Mouse (Mus musculus) cerebral cortex, adult 2 months (tissue): ENCODE measurements around the gene Tlr6.

ENCODE experiments used
- WGBS: fragments of 180-500 bp; shearing (Covaris S2); methylation state at CpG from one replicate; pipeline ENCODE4 v1.1.7; 2018; 5-methylcytosine and 5-hydroxymethylcytosine counted together

Tlr6 gene

DNA sequence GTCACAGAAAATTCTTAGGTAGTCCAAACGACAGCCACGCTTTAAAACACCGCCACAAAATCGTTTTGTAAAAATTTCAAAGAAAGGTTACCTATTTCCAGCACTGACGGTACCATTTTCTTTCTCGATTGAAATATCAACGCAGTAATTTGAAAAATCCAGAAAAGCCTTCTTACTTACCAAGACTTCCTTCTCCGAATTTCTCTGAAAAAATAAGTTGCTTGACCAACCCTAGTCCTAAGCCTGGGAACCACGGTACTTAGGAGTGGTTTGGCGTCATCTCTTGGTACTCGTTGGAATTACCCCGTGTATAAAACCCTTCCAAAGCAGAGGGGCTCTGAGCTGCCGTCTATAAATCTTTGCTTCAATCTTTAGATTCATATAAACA is at the start of gene Tlr6:
Gene Tlr6 (minus strand): TSS at position 255 of the 388 bp plus-strand sequence.
- 76% methylated on average over 13 of the region's 13 CpGs for WGBS

DNA sequence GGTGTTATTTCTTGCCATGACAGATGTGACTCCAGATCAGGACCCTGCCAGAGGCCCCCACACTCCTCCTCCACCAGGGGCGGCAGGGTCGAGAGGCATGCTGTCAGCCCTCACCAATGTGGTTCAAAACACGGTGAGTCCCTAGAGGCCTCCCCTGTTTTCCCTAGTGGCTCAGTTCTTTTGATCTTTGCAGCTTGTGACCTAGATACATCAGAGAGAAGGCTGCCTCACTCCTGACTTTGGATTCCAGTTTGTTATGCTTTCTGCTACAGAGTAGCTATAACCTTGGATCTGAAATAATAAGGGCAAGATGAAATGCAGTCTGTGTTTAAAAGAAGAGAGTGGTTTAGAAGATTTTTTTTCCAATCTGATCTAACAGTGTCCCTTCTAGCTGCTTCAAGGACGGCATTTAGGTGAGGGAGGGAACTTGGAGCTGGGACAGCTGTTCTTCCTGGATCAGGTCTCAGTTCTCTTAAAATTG is 46.2 kb upstream of the Tlr6 start:
- WGBS, result 26% methylated on average over 4 of the region's 4 CpGs

DNA sequence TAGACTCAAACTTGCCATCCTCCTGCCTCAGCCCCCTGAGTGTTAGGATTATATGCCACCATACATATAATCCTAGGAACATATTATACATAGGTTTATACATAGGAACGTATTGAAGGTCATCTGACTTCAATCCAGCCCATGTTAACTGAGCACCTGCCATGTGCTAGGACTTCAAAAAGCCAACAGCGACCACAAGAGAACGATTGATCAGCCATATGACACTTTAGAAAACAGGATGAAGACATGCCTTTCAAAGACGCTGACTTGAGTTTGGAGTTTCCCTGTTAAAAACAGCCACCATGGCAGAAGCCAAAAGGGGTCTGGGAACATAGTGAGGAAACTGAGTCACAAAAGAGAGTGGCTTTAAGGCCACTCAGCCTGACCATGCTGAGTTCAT is 45.4 kb upstream of the Tlr6 start:
- WGBS, result 90% methylated on average over 4 of the region's 4 CpGs

- WGBS, result 72% methylated on average over 7 of the region's 7 CpGs
Measured at GRCm38 (mm10) chr5:65003946-65004535, 44.1 kb upstream of the Tlr6 start.

GRCm38 (mm10) chr5:65002940-65003824 is 43.3 kb upstream of the Tlr6 start:
- whole genome bisulfite sequencing, result 39% methylated on average over 10 of the region's 10 CpGs

DNA sequence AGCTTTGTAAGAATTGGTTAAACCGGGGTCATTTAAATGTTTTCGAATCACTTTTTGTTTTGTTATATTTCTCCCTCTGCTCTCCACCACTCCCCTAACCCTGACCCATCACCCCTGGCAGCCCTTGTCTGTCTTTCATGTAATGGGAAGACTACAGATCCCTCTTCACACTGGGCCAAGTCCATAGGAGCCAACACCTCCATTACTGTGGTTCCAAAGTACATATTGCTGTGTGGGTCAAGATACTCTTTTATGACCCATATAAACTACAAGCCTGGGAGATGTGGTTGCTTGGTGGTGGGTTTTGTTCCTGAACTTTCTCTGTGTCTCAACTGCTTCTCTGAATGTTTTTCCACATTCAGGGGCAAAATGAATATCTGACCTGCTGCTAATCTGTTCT is 35.5 kb upstream of the Tlr6 start:
- 100% methylated on average over 2 of the region's 2 CpGs for WGBS

- WGBS, result 41% methylated on average over 8 of the region's 8 CpGs
Measured at GRCm38 (mm10) chr5:64992540-64992939, 32.6 kb upstream of the Tlr6 start.

GRCm38 (mm10) chr5:64989940-64990339 is 30.0 kb upstream of the Tlr6 start:
- WGBS, result 92% methylated on average over 1 of the region's 1 CpGs

GRCm38 (mm10) chr5:64985971-64986370 is 26.1 kb upstream of the Tlr6 start:
- 75% methylated on average over 7 of the region's 7 CpGs for WGBS

DNA sequence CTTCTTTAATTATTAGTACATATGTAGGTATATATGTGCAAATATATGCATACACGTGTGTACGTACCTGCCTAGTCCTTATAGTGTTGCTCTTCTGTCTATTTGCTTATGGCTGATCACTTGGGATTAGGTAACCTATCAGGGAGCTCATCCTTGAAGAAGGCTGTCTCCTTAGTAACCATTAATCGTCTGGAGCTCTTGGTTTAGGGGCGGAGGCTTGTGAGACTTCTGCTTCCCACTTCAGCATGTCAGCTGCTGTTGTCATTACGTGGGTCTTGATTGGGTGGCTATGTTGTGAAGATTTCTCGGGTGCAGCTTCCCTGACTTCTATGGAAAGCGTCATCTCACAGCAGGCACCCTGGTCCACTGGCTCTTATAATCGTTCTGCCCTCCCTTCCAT is 17.2 kb upstream of the Tlr6 start:
- 81% methylated on average over 8 of the region's 8 CpGs for WGBS

DNA sequence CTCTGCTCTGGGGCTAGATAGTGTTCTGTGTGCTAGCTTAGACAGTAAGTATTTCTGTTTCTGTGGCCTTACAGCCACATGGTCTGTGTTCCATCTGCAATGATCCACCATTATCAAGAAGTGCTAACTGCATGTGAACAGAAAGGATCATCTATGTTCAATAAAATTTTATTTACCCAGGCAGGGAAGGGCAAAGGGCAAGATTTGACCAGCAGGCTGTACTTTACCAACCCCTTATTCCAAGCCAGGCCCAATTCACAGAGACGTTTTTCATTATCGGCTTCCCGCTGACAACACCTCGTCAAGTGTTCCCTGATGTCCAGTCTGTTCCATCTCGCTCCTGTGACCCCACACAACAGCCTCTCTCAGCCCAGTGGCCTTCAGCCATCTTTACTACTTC is 15.2 kb upstream of the Tlr6 start:
- 87% methylated on average over 5 of the region's 5 CpGs for WGBS

- WGBS, result 3% methylated on average over 65 of the region's 68 CpGs
Measured at GRCm38 (mm10) chr5:64969861-64970771, 10.2 kb upstream of the Tlr6 start, which contains the start of gene Fam114a1. Gene Fam114a1, plus strand, starts transcription at chr5:64970071.

DNA sequence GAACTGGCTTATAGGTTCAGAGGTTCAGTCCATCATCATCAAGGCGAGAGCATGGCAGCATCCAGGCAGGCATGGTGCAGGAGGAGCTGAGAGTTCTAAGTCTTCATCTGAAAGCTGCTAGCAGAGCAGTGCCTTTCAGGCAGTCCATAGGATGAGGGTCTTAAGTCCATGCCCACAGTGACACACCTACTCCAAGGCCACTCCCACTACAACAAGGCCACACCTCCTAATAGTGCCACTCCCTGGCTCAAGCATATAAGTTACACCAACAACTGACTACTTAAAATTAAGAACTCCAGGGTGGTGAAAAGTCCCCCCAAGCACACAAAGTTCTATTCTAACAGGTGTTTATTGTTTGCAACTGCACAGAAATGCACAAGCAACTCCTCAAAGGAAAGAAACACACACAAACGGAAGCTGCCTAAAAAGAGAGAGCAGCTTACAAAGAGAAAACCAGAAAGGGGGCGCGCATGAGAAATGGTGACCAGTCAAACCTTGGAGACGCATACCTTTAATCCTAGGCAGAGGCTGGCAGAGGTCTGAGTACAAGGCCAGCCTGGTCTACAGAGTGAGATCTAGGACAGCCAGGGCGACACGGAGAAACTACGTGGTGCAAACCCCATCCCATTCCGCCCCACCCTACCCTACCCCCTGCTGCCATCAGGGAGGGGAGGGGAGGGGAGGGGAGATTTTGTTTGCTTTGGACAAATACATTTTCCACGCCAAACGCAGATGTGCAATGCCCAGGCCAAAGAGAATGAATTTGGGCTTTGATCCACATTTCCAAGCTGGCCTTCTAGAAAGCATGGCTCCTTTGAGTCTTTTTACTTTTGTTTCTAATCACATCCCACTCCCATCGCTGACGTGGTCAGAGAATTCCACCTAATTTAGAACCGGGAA is 9.3 kb upstream of the Tlr6 start:
- WGBS, result 20% methylated on average over 14 of the region's 14 CpGs

- WGBS, result 91% methylated on average over 3 of the region's 3 CpGs
Measured at GRCm38 (mm10) chr5:64963735-64964134, 3.8 kb upstream of the Tlr6 start.

DNA sequence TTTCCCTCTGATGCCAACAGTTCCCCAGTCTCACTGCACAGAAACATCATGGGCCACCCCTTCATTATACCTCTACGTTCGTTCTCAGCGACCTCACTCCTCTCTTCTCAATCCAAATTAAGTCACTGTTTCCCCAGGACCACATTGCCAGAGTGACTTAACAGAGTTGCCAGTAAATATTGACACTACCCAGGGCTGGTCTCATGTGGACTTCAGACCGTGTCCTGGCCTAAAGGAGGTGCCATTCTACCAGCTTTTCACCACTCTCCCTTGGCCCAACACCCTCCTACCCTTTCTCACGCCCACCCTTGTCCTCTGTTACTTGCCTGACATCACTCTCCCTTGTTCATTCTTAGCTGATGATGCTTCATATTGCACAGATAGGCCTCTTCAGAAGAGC is 3.4 kb upstream of the Tlr6 start:
- 84% methylated on average over 5 of the region's 5 CpGs for WGBS

GRCm38 (mm10) chr5:64960857-64961391 is 1.0 kb upstream of the Tlr6 start:
- 88% methylated on average over 13 of the region's 13 CpGs for WGBS

GRCm38 (mm10) chr5:64958991-64959842 is 680 bp downstream of the Tlr6 start:
- 67% methylated on average over 22 of the region's 22 CpGs for WGBS

DNA sequence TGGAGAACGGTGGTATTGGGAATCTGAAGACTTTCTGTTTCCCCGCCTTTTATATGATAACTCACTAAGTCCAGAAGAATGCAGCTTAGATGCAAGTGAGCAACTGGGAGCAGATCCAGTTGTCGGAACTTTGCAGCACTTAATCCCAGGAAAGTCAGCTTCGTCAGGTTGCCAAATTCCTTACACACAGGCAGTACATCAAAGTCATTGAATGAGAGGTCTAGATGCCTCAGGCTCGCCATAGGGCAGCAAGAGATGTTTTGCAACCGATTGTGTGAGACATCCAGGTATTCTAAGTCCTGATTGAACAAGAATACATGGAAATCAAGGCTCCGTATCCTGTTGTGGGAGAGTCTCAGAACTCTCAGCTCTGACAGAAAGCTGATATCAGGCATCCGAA is 5.0 kb downstream of the Tlr6 start:
- 89% methylated on average over 8 of the region's 8 CpGs for WGBS

DNA sequence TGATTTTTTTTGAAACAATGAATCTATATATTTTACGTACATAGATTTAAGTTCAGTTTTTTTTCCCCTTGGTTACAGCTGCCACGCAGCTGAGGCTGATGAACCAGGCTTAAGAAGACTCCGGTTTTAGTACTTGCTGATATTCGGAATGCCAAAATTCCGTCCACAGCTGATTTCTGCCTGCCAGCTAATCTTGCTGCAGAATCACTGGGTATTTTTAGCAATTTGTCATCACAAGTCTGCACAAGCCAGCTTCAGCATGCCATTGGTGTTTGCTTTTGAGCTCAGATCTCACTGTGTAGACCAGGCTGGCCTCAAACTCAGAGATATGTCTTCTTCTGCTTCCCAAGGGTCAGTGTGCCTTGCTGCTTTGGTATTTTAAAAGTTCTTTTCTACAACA is 8.4 kb downstream of the Tlr6 start:
- WGBS, result 52% methylated on average over 5 of the region's 5 CpGs

DNA sequence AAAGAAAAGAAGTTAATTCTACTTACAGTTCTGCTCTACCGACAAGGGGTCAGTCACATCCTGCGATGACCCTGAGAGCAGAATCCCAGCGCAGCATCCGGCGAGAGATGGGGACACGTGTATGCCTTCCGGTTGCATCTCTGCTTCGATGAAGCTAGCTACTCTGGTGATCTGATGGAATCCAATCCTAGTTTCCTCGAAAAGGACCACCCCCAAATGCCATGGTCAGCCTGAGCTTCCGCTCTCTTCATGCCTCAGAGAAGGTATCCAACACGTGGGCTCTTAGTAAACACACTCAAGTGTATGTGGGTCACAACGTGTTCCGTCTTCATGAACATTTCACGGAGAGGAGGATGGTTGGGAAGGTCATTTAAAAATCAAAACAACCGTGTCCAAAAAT is 27.1 kb downstream of the Tlr6 start:
- WGBS, result 82% methylated on average over 15 of the region's 15 CpGs
